Mouse (Mus musculus): ENCODE results near the gene Fam169b.

- TF ChIP-seq CTCF (IDR thresholded peaks at IDR 0.05; ENCODE audit: low read depth): no peak
- no peak for TF ChIP-seq EP300 (IDR thresholded peaks at IDR 0.05; ENCODE audit: low read depth)
Measured at GRCm38 (mm10) chr7:68355325-68356076, 81.9 kb downstream of the Fam169b start.
